Mouse (Mus musculus): ENCODE results near the gene Decr2. TPM values are rescaled to one million over a fixed set of nuclear protein-coding genes. Genes with fewer than 3 reads are reported as not detected.
"Not testable (repeated sequence)": the region's sequence is repeated elsewhere in the genome, so short reads cannot be mapped to it uniquely, and the experiment has no call there.

Gene Decr2
- total RNA-seq, 1 experiment from 2014 or later = 22.6 TPM

GRCm38 (mm10) chr17:26113181-26113948 is 23.2 kb upstream of the Decr2 start, which contains the start of gene Tmem8:
Gene Tmem8, plus strand, starts transcription at chr17:26113299.
- peak; percentile 77 for DNase-seq

DNA sequence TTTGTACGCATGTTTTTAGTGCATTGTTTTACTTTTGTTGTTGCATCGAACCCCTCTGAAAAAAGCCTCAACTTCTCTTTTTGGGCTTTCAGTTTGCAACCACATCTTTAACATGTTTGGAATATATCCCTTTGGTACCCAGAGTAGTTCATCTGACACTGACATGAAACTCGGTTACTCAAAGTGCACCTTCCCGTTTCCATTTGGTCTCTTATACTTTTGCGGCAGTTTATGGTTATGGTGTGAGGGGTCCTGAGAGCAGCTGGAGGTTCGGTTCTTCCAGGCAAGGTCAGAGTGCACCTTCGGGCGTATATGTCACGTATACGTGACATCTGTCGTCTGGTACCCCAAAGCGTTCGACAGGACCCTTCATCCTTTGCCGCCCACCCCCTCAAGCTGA is 22.6 kb upstream of the Decr2 start:
- no peak for DNase-seq

GRCm38 (mm10) chr17:26111722-26112121 is 21.6 kb upstream of the Decr2 start:
- no peak for DNase-seq

DNA sequence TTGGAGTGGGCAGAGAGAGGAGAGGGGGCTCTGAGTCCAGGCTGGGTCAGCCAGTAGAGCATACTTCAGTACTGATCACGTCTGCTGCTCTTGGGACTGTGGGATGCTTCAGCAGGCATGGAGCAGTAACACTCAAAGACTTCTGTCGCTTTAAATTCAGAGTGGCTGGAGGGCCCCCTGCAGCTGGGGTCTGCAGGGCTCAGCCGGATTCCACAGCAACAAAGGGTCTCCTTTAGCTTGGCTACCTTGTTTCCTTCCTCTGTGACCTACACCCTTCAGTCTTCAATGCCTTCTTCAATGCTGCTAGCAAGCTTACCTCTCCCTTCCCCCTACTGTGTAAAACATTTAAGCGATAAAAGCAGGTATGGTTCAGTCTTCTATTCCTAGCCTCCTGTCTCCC is 20.9 kb upstream of the Decr2 start:
- DNase-seq = no peak

- no peak for DNase-seq
Observed at GRCm38 (mm10) chr17:26110156-26110555, 20.0 kb upstream of the Decr2 start.

- DNase-seq = no peak
Observed at GRCm38 (mm10) chr17:26105619-26106018, 15.5 kb upstream of the Decr2 start.

- DNase-seq = peak; percentile 33
Observed at GRCm38 (mm10) chr17:26101478-26101877, 11.3 kb upstream of the Decr2 start.

GRCm38 (mm10) chr17:26100166-26100565 is 10.0 kb upstream of the Decr2 start:
- DNase-seq = no peak

GRCm38 (mm10) chr17:26099316-26099715 is 9.2 kb upstream of the Decr2 start:
- not testable (repeated sequence) for DNase-seq

DNA sequence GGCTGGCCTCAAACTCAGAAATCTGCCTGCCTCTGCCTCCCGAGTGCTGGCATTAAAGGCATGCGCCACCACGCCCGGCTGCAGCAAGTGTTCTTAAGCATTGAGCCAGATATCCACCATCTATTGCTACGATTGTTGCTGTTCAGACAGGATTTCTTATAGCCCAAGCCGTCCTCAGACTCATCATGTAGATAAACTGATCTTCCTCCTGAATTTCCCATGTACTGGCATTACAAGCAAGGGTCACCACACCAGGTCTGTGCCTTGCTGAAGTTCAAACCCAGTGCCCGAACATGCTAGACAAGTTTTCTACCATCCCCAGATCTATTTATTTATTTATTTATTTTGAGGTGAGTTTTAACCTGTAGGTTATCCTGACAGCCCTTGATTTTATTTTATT is 8.3 kb upstream of the Decr2 start:
- DNase-seq = no peak

GRCm38 (mm10) chr17:26095121-26095740 is 5.1 kb upstream of the Decr2 start, which contains the start of gene Nme4:
Gene Nme4, minus strand, starts transcription at chr17:26095602.
- DNase-seq = peak; percentile 68

- DNase-seq = no peak
Observed at GRCm38 (mm10) chr17:26094531-26095110, 4.5 kb upstream of the Decr2 start.

DNA sequence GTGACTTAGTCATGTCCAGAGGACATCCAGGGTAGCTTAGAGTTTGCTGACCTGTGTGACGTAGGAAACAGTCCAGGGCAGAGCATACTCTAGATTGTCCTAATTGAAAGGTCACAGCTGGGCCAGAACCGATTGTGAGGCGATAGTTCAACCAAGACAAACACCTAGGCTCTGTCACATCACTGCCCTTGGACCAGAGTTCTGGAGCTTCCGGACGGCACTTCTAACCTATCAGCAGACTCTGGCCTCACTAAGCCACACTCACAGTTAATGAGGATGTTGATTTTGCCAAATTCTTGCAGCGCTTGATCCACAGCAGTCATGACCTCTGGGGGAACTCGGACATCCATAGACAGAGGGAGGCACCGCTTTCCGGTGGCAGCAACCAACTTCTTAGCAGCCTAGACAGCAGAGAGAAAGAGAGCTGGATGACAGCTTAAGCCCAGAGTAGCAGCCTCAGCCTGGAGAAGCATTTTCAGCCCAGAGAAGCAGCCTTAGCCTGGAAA is 3.0 kb downstream of the Decr2 start:
- DNase-seq = no peak

DNA sequence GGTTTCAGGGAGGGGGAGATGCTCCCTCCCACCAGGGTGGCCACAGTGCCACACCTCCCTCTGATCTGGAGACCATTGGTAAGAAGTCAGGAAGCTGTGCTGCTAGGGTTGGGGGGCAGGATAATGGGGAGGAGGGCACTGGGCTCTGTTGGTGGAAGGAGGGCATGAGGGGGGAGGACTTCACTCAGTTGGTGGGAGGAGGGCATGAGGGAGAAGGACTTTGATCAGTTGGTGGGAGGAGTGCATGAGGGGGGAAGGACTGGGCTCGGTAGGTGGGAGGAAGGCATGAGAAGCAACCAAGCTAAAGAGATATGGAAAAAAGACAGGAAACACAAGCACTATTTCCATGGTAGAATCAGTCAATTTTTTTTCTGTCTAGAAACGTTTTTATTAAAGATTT is 9.3 kb downstream of the Decr2 start:
- no peak for DNase-seq

GRCm38 (mm10) chr17:26078851-26079250 is 11.3 kb downstream of the Decr2 start:
- no peak for DNase-seq

GRCm38 (mm10) chr17:26075246-26075645 is 14.9 kb downstream of the Decr2 start:
- no peak for DNase-seq

DNA sequence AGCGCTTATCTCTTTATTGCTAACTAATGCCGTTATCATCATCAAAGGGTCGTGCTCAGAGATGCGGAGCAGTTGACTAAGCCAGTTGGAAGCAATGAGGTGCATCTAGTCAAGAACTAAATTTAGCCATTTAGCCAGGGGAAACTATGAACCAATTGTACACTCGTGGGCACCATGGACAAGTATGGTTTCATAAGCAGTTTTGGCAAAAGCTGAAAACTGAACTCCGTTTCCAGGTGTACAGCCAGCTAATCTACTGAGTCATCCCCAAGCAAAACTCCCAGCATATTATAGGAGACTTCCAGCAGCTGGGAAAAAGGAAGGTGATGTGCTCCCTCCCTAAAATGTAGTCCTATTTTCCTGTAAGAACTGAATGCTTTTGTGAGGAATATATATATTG is 20.0 kb downstream of the Decr2 start:
- no peak for DNase-seq

DNA sequence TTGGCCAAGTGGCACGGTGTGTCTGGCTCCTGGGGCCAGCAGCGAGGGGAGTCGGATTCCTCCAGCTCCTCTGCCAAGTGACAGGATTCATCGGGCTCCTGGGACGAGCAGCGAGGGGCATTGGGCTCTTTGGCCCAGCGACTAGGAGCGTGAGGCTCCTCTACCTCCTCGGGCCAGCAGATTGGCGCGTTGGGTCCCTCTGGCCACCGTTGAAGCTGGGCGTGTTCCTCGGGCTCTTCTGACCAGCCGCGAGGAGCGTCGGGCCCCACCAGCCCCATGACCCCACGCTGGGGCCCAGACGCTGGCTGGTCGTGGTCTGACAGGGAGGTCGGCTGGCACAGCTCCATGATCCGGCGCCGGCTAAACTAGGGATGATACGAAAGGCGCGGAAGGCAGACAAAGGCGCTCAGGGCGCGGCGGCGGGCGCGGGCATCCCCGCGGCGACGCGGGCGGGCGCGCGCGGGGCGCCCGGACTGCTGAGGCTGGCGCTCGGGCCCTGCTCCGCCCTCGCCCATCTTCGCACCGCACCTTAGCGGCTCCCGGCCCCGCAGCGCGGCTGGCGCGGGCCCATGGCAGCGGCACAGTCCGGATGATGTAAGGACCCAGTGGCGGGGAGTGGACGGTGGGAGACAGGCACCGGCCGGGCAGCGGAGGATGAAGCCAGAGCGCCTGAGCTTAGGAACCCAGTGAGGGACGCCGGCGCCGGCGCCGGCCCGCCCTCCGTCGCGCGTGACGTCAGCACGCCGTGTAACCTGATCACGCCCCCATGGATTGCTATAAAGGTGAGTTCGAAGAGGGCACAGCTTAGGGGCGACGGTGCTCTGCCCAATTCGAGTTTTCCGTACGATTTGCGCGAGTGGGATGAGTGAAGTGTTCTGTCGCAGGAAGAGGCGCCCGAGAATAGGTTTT is 21.1 kb downstream of the Decr2 start, which contains the start of gene Rab11fip3:
Gene Rab11fip3 (minus strand): TSS at position 725 of the 909 bp plus-strand sequence.
- peak; percentile 83 for DNase-seq

DNA sequence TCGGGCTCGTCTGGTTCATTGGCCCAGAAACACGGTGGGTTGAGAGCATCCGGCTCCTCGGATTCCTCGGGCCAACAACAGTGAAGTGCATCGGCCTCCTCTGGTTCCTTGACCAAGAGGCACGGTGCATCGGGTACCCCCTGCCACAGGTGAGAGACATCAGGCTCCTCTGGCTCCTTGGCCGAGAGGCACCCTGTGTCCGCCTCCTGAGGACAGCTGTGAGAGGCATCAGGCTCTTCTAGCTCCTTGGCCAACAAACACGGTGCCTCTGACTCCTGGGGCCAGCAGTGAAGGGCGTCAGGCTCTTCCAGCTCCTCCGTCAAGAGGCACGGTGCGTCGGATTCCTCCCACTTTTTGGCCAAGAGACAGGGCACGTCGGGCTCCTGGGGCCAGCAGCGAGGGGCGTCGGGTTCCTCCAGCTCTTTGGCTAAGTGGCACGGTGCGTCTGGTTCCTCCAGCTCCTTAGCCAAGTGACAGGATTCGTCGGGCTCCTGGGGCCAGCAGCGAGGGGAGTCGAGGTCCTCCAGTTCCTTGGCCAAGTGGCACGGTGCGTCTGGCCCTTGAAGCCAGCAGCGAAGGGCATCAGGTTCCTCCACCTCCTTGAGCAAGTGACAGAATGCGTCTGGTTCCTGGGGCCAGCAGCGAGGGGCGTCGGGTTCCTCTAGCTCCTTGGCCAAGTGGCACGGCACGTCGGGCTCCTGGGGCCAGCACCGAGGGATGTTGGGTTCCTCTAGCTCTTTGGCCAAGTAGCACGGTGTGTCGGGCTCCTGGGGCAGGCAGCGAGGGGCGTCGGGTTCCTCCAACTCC is 21.9 kb downstream of the Decr2 start:
- no peak for DNase-seq

GRCm38 (mm10) chr17:26066488-26067020 is 23.6 kb downstream of the Decr2 start:
- no peak for DNase-seq

DNA sequence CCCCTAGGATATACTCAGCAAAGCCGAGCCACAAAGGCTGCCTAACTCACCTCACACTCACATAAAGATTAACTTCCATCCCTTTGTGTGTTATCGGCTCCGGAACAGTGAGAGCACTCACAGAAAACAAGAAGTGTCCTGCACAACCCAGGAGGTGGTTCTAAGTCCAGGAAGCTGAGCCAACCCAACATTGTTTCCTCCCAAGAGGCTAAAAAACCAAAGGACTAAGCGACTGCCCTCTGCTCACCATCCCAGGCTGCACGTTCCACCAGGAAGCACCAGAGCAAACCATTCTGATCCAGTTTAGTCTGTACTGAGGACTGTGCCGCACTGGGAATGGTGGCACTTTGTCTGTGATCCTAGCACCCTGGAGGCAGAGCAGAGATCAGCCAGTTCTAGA is 25.2 kb downstream of the Decr2 start:
- DNase-seq = no peak
